Mouse (Mus musculus) liver, adult 2 months (tissue): ENCODE measurements at regions not wholly inside any gene's neighbourhood (a gene's known extent, or its start where the extent isn't known, plus 50 kb on each side); places are given as distances from the start of the nearest gene placed in this dataset.

Experiments
- CTCF ChIP-seq: fragments of 200-500 bp; IDR thresholded peaks from 2 replicates; pipeline ENCODE4 v1.5.1; 2011; ENCODE audit warnings: low read depth, low read length, control low read depth
- POLR2A ChIP-seq: fragments of 200-500 bp; IDR thresholded peaks from 2 replicates; pipeline ENCODE4 v1.6.1; 2011; ENCODE audit warnings: low read length, control low read depth; ENCODE audit not compliant: insufficient read depth; ENCODE audit errors: extremely low read depth

- TF ChIP-seq POLR2A (no peak), CTCF (no peak)
Observed at GRCm38 (mm10) chr13:107812014-107812413, 232.2 kb upstream of the Smim15 start.
